Mouse (Mus musculus): ENCODE data around the gene Tnfaip3.

DNA sequence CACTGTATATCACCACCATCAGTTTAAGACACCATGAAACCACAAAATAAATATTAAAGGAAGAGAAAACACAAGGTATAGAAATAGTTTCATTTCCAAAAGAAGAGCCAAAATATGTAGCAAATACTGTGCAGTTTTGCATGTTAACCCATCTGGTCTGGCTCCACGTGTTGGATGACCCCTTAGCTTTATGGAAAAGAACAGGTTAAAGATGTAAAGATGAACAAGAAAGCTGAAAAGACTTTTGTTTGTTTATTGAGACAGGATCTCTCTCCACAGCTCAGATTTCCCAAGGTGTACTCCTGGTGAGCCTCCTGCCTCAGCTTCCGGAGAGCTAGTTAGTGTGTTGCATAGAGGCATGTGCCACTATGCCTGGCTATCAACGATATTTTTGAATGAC is 29.9 kb downstream of the Tnfaip3 start:
- TF ChIP-seq CTCF (IDR thresholded peaks at IDR 0.05; ENCODE audit: insufficient read depth, low read depth, low read length), result no peak
- no peak for TF ChIP-seq POLR2A (IDR thresholded peaks at IDR 0.05; ENCODE audit: insufficient read depth, low read depth, low read length)
